Mouse (Mus musculus): ENCODE data around the gene Helz2.
"Not testable (repeated sequence)": the region's sequence is repeated elsewhere in the genome, so short reads cannot be mapped to it uniquely, and the experiment has no call there.

Helz2 gene

DNA sequence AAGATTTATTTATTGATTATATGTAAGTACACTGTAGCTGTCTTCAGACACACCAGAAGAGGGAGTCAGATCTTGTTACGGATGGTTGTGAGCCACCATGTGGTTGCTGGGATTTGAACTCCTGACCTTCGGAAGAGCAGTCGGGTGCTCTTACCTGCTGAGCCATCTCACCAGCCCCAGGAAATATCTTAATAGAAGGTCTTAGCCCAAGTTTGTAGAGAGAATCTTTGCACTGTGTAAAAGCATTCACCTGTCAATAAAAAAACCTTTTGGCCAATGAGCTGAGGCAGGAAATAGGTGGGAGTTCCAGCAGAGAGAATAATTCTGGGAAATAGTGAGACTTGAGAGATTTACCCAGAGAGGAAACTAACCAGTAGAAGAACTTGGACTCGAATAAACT, 50.4 kb downstream of the Helz2 start:
- not testable (repeated sequence) for DNase-seq

DNA sequence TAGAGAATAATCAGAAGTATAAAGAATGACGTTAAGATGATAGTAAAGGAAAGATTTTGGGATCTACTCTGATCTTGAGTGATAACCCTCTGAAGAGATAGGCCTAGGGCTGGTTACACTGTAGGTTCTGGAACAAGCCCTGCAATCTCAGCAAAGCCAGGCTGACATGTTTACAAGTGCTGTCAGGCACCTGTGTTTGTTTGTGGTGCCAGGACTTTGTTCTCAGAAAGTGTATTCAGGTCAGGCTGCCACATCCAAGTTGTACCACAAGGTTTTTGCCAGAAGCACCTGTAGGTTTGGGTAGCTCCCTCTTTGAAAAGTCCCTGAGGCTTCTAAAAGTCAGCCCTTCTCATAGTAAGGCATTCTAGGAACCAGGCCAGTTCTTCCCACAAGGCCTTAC, 52.5 kb downstream of the Helz2 start:
- no peak for DNase-seq

DNA sequence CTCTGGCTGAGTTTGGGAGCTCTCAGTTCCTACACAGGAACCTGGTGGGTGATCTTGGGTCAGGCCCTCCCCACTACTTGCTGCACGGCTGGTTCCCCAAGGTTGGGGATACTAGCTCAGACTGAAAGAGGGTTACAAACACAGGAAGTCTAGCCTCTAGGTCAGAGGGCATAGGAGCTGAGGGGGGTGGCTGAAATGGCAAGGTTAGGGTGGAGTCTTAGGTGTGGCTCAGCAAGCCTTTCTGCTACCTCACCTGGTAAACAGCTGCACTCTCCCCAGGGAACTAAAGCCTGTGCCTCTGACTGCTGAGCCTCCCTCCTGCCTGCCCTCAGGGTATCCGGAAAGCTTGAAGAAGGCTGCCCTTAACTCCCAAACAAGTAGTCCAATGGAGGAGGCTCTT, 53.1 kb downstream of the Helz2 start:
- DNase-seq = no peak

GRCm38 (mm10) chr2:181187121-181188000, 54.5 kb downstream of the Helz2 start, which contains the start of gene Ppdpf:
Ppdpf (plus strand) TSS chr2:181187247.
- DNase-seq = peak; percentile 96

DNA sequence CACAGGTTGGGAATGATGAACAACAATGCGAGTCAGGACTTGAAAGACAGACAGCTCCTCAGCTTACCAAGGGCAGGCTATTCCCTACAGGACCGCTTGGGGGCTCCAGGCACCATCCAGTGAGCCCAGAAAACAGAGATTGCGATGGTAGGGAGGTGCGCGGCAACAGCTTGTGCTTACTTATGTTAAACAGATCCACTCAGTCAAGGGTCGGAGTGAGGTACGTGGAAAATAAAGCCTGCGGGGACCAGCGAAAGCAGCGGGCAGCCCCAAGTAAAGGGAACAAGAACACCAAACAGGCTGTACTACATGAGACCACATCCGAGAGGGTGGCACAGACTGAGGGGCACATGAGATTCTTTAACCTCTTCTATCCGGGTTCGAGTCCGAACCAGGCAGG, 55.2 kb downstream of the Helz2 start:
- peak; percentile 87 for DNase-seq

DNA sequence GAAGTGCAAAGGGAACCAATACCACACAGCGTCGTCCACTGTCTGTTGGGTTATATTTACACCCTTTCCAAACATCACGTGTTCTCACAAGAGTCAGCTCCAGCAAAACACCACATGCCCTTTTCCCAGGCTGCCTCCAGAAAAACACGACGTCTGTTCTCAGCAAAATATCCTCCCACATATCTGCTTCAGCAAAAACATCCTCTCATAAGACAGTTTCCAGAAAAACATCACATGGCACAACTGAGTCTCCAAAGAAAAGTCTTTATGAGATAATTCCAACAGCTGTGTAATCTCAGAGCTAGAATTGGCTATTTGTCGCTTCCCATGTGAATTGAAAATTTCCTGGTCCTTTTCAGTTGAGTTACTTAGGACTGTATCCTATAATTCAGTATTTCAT, 60.9 kb downstream of the Helz2 start:
- DNase-seq = no peak

GRCm38 (mm10) chr2:181178471-181178870, 63.4 kb downstream of the Helz2 start:
- DNase-seq = no peak

- DNase-seq = no peak
Observed at GRCm38 (mm10) chr2:181178015-181178414, 63.8 kb downstream of the Helz2 start.
